In the genomic region with DNA sequence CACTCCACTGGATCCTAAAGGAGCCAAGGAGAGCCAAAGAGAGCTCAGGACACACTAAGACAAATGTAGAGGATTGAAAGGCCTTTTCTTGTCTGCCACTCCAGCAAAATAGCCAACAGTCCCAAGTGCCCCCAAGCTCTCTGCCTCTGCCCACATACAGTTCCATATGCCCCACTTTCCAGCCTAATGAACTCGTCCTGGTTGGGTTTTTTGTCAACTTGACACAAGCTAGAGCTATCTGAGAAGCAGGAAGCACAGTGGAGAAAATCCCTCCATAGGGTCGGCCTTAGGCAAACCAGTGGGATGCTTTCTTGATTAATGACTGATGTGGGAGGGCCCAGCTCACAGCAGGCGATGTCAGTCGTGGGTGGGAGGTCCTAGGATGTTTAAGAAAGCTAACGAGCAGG, we compare ENCODE assay signal across 9 mouse cellular contexts.
A peak's percentile ranks its signal among the peaks of the same experiment; 100 is the strongest.
DNase-seq lines count a peak whose midpoint lies in the region; ATAC-seq lines count a peak whose summit lies in the region.
"Had no signal": no experiment of that assay in that cellular context is flagged by ENCODE, and none has a peak within 500 bp of the region (broad histone marks: within the 10 kb centered on the region; RNA-seq: fewer than 3 reads in every experiment).

No protein-coding gene starts in this region.

- H3K4me1 ChIP-seq in embryonic facial prominence, embryonic 13.5 days: peaks cover 91% of the 10 kb centered on the region
- H3K4me1 ChIP-seq in intestine, embryonic 16.5 days (ENCODE audit: control insufficient read depth, insufficient read depth, low read length): peaks cover 40% of the 10 kb centered on the region

- H3K9ac ChIP-seq in embryonic facial prominence, embryonic 13.5 days: 0 out of 2 replicates have a peak overlapping the region, but pooled peaks have one; percentile 54
- 0 out of 2 replicates have a peak overlapping the region, but pooled peaks have one; percentile 25 for H3K9ac ChIP-seq in intestine, embryonic 16.5 days (ENCODE audit: low read depth, low read length)

- H3K4me2 ChIP-seq in embryonic facial prominence, embryonic 13.5 days: peak overlapping the region; percentile 55
- H3K4me2 ChIP-seq in intestine, embryonic 16.5 days (ENCODE audit: low read depth, low read length): peak overlapping the region; percentile 51

- DNase-seq in kidney, postnatal 4 days: peak; percentile 36 to 61
- no peak for DNase-seq in kidney, postnatal 14 days
- peak; percentile 87 for DNase-seq in retina, postnatal 1 day
- no peak for DNase-seq in right cerebral cortex, adult 2 months (ENCODE audit: low spot score in 2 of 2)
- no peak for DNase-seq in adrenal gland, adult 8-10 months
- DNase-seq in right cerebral cortex, postnatal 25 days: no peak

- no peaks in the 10 kb centered on the region for H3K9me3 ChIP-seq in embryonic facial prominence, embryonic 13.5 days
- H3K9me3 ChIP-seq in intestine, embryonic 16.5 days (ENCODE audit: control insufficient read depth, low read length): no peaks in the 10 kb centered on the region

- H3K27ac ChIP-seq in embryonic facial prominence, embryonic 13.5 days: peak overlapping the region; percentile 95
- peak overlapping the region; percentile 91 for H3K27ac ChIP-seq in intestine, embryonic 16.5 days (ENCODE audit: low read length)

- ATAC-seq in embryonic facial prominence, embryonic 13.5 days (ENCODE audit: insufficient number of reproducible peaks, insufficient read depth, low FRiP score, low TSS enrichment, low read depth): no peak
- ATAC-seq in intestine, embryonic 16.5 days: peak; percentile 72
- ATAC-seq: Patski had no signal

- H3K27me3 ChIP-seq in embryonic facial prominence, embryonic 13.5 days: no peaks in the 10 kb centered on the region
- H3K27me3 ChIP-seq in intestine, embryonic 16.5 days (replicated peaks; ENCODE audit: control insufficient read depth, insufficient read depth, low read length): no peaks in the 10 kb centered on the region
- H3K27me3 ChIP-seq: Patski had no signal

- H3K36me3 ChIP-seq in embryonic facial prominence, embryonic 13.5 days: peaks cover 13% of the 10 kb centered on the region
- no peaks in the 10 kb centered on the region for H3K36me3 ChIP-seq in intestine, embryonic 16.5 days (ENCODE audit: control insufficient read depth, insufficient read depth, low read length)

- 2% methylated on average over 5 of the region's 5 CpGs for WGBS in embryonic facial prominence, embryonic 13.5 days
- 11% methylated on average over 5 of the region's 5 CpGs for WGBS in intestine, embryonic 16.5 days

- H3K4me3 ChIP-seq in embryonic facial prominence, embryonic 13.5 days: no peak overlapping the region; the same call in 1 of the 2 replicates
- no peak overlapping the region for H3K4me3 ChIP-seq in intestine, embryonic 16.5 days (ENCODE audit: low read length)

Comparison
In these comparisons a context has a peak if more than half of its experiments do, and no peak if none do; other contexts are left out.
1. DNase-seq: peak in kidney, postnatal 4 days (2 of 2) and retina, postnatal 1 day (single experiment); none in kidney, postnatal 14 days (single experiment), right cerebral cortex, adult 2 months (0 of 2), adrenal gland, adult 8-10 months (single experiment) and right cerebral cortex, postnatal 25 days (single experiment).